Mouse (Mus musculus): ENCODE measurements around the gene Vmn1r2. TPM values are rescaled to one million over a fixed set of nuclear protein-coding genes. Genes with fewer than 3 reads are reported as not detected.
"Not testable (repeated sequence)": the region's sequence is repeated elsewhere in the genome, so short reads cannot be mapped to it uniquely, and the experiment has no call there.

Vmn1r2 gene
- total RNA-seq (2014; rRNA removed) (not detected in 2 replicates), polyA plus RNA-seq (2015; fragmentation: Nextera tagmentation; extraction: Ambion mirVana) (not detected in 2 replicates)

DNA sequence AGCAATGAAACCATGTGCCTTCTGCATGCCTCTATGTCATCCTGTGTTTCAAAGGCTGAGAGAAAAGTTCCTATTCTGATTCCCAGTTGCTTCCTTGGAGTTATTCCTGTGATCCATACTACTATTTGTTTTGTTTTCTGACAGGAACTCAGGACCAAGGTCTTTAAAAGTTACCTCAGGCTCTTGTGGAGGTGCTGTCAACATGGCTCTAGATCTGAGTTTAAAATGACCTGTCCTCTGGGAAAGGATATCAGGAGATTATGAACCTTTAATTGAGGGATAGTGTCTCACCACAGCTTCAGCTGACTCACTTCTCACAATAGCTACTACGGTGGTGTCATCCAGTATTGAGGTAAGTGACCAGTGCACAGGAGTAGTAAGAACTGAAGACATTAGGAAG lies at the start of gene Vmn1r2:
Gene Vmn1r2 (plus strand): TSS at position 301 of the 400 bp plus-strand sequence.
- WGBS = no CpG with 5 or more reads among the region's 1 CpGs
- not testable (repeated sequence) for H3K27ac ChIP-seq; H3K4me3 ChIP-seq (ENCODE audit: low read length); H3K27me3 ChIP-seq (ENCODE audit: insufficient read depth, low read length); H3K4me1 ChIP-seq (ENCODE audit: insufficient read depth, low read length); DNase-seq (ENCODE audit: low spot score); H3K9me3 ChIP-seq (ENCODE audit: low read length); H3K4me2 ChIP-seq (ENCODE audit: low read depth, low read length); H3K36me3 ChIP-seq (ENCODE audit: insufficient read depth, low read length); H3K9ac ChIP-seq (replicated peaks; ENCODE audit: low read length); ATAC-seq

DNA sequence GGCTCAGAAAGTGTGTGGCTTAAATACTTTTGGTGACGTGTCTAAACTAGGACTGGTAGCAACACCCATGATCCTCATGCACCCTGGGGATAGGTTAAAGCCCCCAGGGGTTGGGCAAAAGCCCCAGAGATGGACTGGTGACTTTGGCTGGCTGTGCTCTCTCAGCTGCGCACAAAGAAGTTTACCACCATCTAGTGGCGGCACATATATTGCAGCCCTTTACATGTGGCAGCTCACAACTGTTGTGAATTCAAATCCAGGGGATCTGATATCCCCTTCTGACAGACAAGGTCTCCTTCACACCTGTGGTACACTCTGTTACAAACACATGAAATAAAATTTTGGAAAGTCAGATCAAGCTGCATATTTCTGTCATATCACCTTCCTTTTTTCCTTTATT lies 19.2 kb upstream of the Vmn1r2 start:
- H3K4me1 ChIP-seq (ENCODE audit: insufficient read depth, low read length); H3K36me3 ChIP-seq (ENCODE audit: insufficient read depth, low read length); ATAC-seq; H3K9ac ChIP-seq (replicated peaks; ENCODE audit: low read length); H3K9me3 ChIP-seq (ENCODE audit: low read length); H3K27ac ChIP-seq; DNase-seq (ENCODE audit: low spot score); H3K4me3 ChIP-seq (ENCODE audit: low read length); H3K27me3 ChIP-seq (ENCODE audit: insufficient read depth, low read length); H3K4me2 ChIP-seq (ENCODE audit: low read depth, low read length): not testable (repeated sequence)
- no CpG with 5 or more reads among the region's 3 CpGs for WGBS

DNA sequence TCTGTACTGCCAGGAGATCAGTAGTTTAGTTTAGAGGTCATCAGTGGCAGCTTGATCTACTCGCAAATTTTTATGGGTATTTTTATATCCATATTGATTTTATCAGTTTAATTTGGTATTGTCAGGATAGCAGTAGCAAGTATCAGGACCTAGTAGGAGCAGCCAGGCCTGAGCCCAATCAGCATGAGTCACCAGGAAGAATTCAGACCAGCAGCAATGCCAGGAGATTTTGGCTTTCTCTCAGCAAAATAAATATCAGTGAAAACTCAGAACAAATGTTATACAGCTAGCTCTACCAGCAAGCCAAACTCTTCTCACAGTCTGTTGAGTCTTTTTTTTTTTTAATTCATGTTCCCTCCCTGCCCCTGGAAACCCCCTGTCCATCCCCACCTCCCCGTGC lies 13.8 kb upstream of the Vmn1r2 start:
- H3K4me3 ChIP-seq (ENCODE audit: low read length); H3K36me3 ChIP-seq (ENCODE audit: insufficient read depth, low read length); H3K9ac ChIP-seq (replicated peaks; ENCODE audit: low read length); ATAC-seq; H3K27ac ChIP-seq; H3K27me3 ChIP-seq (ENCODE audit: insufficient read depth, low read length); H3K9me3 ChIP-seq (ENCODE audit: low read length); H3K4me1 ChIP-seq (ENCODE audit: insufficient read depth, low read length); DNase-seq (ENCODE audit: low spot score); H3K4me2 ChIP-seq (ENCODE audit: low read depth, low read length): not testable (repeated sequence)
- WGBS = 74% methylated on average over 2 of the region's 2 CpGs

DNA sequence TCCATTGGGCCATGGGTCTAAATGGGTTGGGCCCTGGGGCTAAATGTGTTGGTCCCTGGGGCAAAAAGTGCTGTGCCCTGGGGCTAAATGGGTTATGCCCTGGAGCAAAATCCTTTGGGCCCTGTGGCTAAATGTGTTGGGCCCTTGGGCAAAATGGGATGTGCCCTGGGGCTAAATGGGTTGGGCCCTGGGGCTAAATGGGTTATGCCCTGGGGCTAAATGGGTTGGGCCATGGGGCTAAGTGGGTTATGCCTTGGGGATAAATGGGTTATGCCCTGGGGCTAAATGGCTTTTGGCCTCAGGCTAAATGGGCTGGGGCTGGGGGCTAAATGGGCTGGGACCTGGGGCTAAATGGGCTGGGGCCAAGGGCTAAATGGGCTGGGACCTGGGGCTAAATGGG lies 2.7 kb upstream of the Vmn1r2 start:
- ATAC-seq; H3K4me2 ChIP-seq (ENCODE audit: low read depth, low read length); DNase-seq (ENCODE audit: low spot score): not testable (repeated sequence)

DNA sequence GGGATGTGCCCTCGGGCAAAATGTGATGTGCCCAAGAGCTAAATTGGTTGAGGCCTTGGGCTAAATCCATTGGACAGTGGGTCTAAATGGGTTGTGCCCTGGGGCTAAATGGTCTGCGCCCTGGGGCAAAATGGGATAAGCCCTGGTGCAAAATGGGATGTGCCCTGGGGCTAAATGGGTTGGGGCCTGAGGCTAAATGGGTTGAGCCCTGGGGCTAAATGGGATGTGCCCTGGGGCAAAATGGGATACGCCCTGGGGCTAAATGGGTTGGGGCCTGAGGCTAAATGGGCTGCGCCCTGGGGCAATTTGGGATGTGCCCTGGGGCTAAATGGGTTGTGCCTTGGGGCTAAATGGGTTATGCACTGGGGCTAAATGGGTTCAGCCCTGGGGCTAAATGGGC lies 2.1 kb upstream of the Vmn1r2 start:
- Histone ChIP-seq H3K4me1 (ENCODE audit: insufficient read depth, low read length) (no peaks in the 10 kb centered on the region), H3K4me3 (ENCODE audit: low read length) (no peak overlapping the region), H3K9me3 (ENCODE audit: low read length) (peaks cover 7% of the 10 kb centered on the region), H3K36me3 (ENCODE audit: insufficient read depth, low read length) (no peaks in the 10 kb centered on the region), H3K27ac (no peak overlapping the region), H3K9ac (replicated peaks; ENCODE audit: low read length) (no peak overlapping the region), H3K4me2 (ENCODE audit: low read depth, low read length) (no peak overlapping the region), H3K27me3 (ENCODE audit: insufficient read depth, low read length) (no peaks in the 10 kb centered on the region)
- WGBS = 90% methylated on average over 4 of the region's 4 CpGs
- TF ChIP-seq CTCF (IDR thresholded peaks at IDR 0.05; ENCODE audit: low read depth) = no peak
- DNase-seq (ENCODE audit: low spot score) (no peak), ATAC-seq (no peak)

More for the DNA sequence above, 2.7 kb upstream of the Vmn1r2 start:
- H3K36me3 ChIP-seq (ENCODE audit: insufficient read depth, low read length); H3K27ac ChIP-seq; H3K9me3 ChIP-seq (ENCODE audit: low read length); H3K4me3 ChIP-seq (ENCODE audit: low read length); H3K9ac ChIP-seq (replicated peaks; ENCODE audit: low read length); H3K4me1 ChIP-seq (ENCODE audit: insufficient read depth, low read length); H3K27me3 ChIP-seq (ENCODE audit: insufficient read depth, low read length): not testable (repeated sequence)

DNA sequence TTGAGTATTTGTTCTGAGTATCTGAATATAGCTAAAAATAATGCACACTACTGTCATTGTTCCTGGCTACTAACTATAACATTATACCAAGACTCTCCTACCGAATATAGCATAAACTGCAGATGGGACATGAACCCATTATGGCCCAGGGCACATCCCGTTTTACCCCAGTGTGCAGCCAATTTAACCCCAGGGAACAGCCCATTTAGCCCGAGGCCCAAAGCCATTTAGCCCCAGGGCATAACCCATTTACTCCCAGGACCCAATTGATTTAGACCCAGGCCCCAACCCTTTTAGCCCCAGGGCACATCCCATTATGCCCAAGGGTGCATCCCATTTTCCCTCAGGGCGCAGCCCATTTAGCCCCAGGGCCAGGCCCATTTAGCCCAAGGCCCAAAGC lies 7.5 kb downstream of the Vmn1r2 start:
- not testable (repeated sequence) for ATAC-seq; DNase-seq (ENCODE audit: low spot score); H3K4me1 ChIP-seq (ENCODE audit: insufficient read depth, low read length); H3K9ac ChIP-seq (replicated peaks; ENCODE audit: low read length); H3K36me3 ChIP-seq (ENCODE audit: insufficient read depth, low read length); H3K27ac ChIP-seq; H3K4me2 ChIP-seq (ENCODE audit: low read depth, low read length); H3K9me3 ChIP-seq (ENCODE audit: low read length); H3K4me3 ChIP-seq (ENCODE audit: low read length); H3K27me3 ChIP-seq (ENCODE audit: insufficient read depth, low read length)
- WGBS = 76% methylated on average over 4 of the region's 4 CpGs

DNA sequence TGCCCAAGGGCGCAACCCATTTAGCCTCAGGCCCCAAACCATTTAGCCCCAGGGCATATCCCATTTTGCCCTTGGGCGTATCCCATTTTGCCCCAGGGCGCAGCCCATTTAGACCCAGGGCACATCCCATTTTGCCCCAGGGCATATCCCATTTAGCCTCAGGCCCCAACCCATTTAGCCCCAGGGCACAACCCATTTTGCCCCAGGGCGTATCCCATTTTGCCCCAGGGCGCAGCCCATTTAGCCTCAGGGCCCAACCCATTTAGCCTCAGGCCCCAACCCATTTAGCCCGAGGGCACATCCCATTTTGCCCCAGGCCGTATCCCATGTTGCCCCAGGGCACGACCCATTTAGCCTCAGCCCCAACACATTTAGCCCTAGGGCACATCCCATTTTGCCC lies 8.6 kb downstream of the Vmn1r2 start:
- not testable (repeated sequence) for H3K9me3 ChIP-seq (ENCODE audit: low read length); DNase-seq (ENCODE audit: low spot score); H3K36me3 ChIP-seq (ENCODE audit: insufficient read depth, low read length); H3K4me2 ChIP-seq (ENCODE audit: low read depth, low read length); ATAC-seq; H3K9ac ChIP-seq (replicated peaks; ENCODE audit: low read length); H3K4me1 ChIP-seq (ENCODE audit: insufficient read depth, low read length); H3K4me3 ChIP-seq (ENCODE audit: low read length); H3K27me3 ChIP-seq (ENCODE audit: insufficient read depth, low read length); H3K27ac ChIP-seq
- WGBS = 91% methylated on average over 5 of the region's 8 CpGs

DNA sequence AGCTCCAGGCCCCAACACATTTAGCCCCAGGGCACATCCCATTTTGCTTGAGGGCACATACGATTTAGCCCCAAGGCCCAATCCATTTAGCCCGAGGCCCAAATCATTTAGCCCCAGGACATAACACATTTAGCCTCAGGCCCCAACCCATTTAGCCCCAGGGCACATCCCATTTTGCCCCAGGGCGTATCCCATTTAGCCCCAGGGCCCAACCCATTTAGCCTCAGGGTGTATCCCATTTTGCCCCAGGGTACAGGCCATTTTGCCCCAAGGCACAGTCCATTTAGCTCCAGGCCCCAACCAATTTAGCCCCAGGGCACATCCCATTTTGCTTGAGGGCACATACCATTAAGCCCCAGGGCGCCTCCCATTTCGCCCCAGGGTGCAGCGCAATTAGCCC lies 9.1 kb downstream of the Vmn1r2 start:
- not testable (repeated sequence) for H3K4me1 ChIP-seq (ENCODE audit: insufficient read depth, low read length); H3K27me3 ChIP-seq (ENCODE audit: insufficient read depth, low read length); H3K27ac ChIP-seq; H3K9ac ChIP-seq (replicated peaks; ENCODE audit: low read length); H3K9me3 ChIP-seq (ENCODE audit: low read length); DNase-seq (ENCODE audit: low spot score); H3K36me3 ChIP-seq (ENCODE audit: insufficient read depth, low read length); H3K4me3 ChIP-seq (ENCODE audit: low read length); H3K4me2 ChIP-seq (ENCODE audit: low read depth, low read length); ATAC-seq
- 93% methylated on average over 6 of the region's 6 CpGs for WGBS

DNA sequence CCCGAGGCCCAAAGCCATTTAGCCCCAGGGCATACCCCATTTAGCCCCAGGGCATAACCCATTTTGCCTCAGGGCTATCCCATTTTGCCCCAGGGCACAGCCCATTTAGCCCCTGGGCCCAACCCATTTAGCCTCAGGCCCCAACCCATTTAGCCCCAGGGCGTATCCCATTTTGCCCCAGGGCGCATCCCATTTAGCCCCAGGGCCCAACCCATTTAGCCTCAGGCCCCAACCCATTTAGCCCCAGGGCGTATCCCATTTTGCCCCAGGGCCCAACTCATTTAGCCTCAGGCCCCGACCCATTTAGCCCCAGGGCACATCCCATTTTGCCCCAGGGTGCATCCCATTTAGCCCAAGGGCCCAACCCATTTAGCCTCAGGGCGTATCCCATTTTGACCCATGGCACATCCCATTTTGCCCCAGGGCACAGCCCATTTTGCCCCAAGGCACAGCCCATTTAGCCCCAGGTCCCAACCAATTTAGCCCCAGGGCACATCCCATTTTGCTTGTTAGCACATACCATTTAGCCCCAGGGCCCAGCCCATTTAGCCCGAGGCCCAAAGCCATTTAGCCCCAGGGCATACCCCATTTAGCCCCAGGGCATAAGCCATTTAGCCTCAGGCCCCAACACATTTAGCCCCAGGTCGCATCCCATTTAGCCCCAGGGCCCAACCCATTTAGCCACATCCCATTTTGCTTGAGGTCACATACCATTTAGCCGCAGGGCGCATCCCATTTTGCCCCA lies 9.8 kb downstream of the Vmn1r2 start:
- H3K27me3 ChIP-seq (ENCODE audit: insufficient read depth, low read length); H3K36me3 ChIP-seq (ENCODE audit: insufficient read depth, low read length); DNase-seq (ENCODE audit: low spot score); H3K4me3 ChIP-seq (ENCODE audit: low read length); H3K9me3 ChIP-seq (ENCODE audit: low read length); H3K4me1 ChIP-seq (ENCODE audit: insufficient read depth, low read length); H3K27ac ChIP-seq; H3K4me2 ChIP-seq (ENCODE audit: low read depth, low read length); H3K9ac ChIP-seq (replicated peaks; ENCODE audit: low read length); ATAC-seq: not testable (repeated sequence)
- 91% methylated on average over 10 of the region's 10 CpGs for WGBS

DNA sequence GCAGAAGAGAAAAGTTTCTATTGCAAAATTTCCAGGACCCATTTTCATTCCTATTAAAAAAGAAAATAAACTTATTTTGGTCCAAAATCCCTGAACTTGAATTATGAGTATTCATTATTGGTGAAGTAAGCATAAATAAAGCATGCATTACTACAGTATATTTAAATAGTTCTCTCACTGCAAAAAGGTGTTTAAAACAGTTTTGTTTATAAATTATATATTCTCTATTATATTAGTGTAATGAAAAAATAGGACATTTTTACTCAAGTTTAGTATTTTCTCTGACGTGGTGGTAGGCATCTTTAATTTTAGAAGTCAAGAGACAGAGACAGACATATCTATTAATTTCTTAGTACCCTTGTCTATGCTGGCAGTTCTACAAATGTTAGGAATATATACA lies 18.1 kb downstream of the Vmn1r2 start, which contains the start of gene Vmn1r3:
Gene Vmn1r3 (minus strand): TSS at position 101 of the 400 bp plus-strand sequence.
- H3K4me1 ChIP-seq (ENCODE audit: insufficient read depth, low read length); H3K4me2 ChIP-seq (ENCODE audit: low read depth, low read length); H3K9me3 ChIP-seq (ENCODE audit: low read length); H3K36me3 ChIP-seq (ENCODE audit: insufficient read depth, low read length); H3K9ac ChIP-seq (replicated peaks; ENCODE audit: low read length); DNase-seq (ENCODE audit: low spot score); H3K27me3 ChIP-seq (ENCODE audit: insufficient read depth, low read length); H3K27ac ChIP-seq; ATAC-seq; H3K4me3 ChIP-seq (ENCODE audit: low read length): not testable (repeated sequence)
- 91% methylated on average over 1 of the region's 1 CpGs for WGBS

Data from hindbrain, postnatal 0 days (tissue).